Mouse (Mus musculus) testis, adult 2 months (tissue): ENCODE data around the gene Kctd17. TPM values are rescaled to one million over a fixed set of nuclear protein-coding genes. Genes with fewer than 3 reads are reported as not detected.

Experiments used
- H3K27ac ChIP-seq: fragments of 200-500 bp; 2 replicates; pipeline ENCODE4 v1.5.1; 2012; ENCODE audit warnings: low read depth, low read length; ENCODE audit not compliant: control insufficient read depth, insufficient read depth
- H3K27me3 ChIP-seq: fragments of 200-500 bp; 2 replicates; pipeline ENCODE4 v1.6.1; 2012; ENCODE audit warnings: mild to moderate bottlenecking, low read length, moderate library complexity; ENCODE audit not compliant: control insufficient read depth, insufficient read depth
- H3K36me3 ChIP-seq: fragments of 200-500 bp; 2 replicates; pipeline ENCODE4 v1.6.1; 2012; ENCODE audit warnings: mild to moderate bottlenecking, low read length; ENCODE audit not compliant: control insufficient read depth, insufficient read depth
- H3K4me1 ChIP-seq: fragments of 200-500 bp; 2 replicates; pipeline ENCODE4 v1.6.1; 2012; ENCODE audit warnings: low read length; ENCODE audit not compliant: control insufficient read depth, insufficient read depth
- H3K4me3 ChIP-seq: fragments of 200-500 bp; 2 replicates; pipeline ENCODE4 v1.5.1; 2012; ENCODE audit warnings: low read depth, mild to moderate bottlenecking, low read length, moderate library complexity, mixed read lengths; ENCODE audit not compliant: control insufficient read depth
- CTCF ChIP-seq: fragments of 200-500 bp; IDR thresholded peaks from 2 replicates; pipeline ENCODE4 v1.5.1; 2012; ENCODE audit warnings: low read depth, mild to moderate bottlenecking, inconsistent platforms, low read length, moderate library complexity; ENCODE audit not compliant: control insufficient read depth, insufficient read depth, insufficient replicate concordance
- POLR2A ChIP-seq: fragments of 200-500 bp; IDR thresholded peaks from 2 replicates; pipeline ENCODE4 v1.6.1; 2012; ENCODE audit warnings: low read depth, mild to moderate bottlenecking, inconsistent platforms, low read length, moderate library complexity; ENCODE audit not compliant: control insufficient read depth
- polyA plus RNA-seq: library from polyadenylated mRNA; depleted of rRNA; stranded (reverse); fragments of >200 nt; gene quantifications from 2 replicates; pipeline ENCODE4 v1.2.3, GENCODE M21; 2012; rRNA removed

The Kctd17 gene
- 12.2 and 12.3 TPM in 2 replicates for polyA plus RNA-seq

DNA sequence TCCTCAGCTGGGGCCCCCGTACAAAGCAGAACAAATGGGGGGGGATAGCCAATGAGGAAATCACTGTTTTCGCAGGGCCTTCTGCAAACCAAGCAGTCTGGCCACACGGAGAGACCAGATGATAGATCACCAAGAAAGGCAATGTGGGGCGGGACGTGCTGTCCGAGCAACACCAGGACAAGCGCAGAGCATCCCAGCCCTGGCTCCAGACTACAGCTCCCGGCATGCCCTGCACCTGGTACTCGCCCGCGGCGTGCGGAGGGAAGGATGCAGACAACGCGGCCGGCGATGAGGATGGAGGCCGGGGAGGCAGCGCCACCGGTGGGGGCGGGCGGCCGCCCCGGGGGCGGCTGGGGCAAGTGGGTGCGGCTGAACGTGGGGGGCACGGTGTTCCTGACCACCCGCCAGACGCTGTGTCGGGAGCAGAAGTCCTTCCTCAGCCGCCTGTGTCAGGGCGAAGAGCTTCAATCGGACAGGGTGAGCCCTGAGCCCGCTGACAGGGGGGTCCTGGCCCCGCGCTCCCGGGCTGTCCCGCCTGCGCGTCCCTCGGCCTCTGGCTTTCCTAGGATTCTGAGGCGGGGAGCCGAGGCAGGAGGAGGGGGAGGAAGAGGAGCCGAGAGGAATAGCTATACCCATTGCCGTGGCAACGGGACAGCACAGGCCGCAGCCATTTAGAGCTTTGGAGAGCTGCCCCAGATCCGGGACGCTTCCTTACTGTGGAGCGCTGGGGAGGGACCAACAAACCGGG lies at the start of gene Kctd17:
Gene Kctd17 (plus strand): TSS at position 174 of the 748 bp plus-strand sequence.
- TF ChIP-seq CTCF (no peak), POLR2A (no peak)
- no peaks in the 10 kb centered on the region for H3K4me1 ChIP-seq
- no peak within 1 kb of the TSS for H3K27ac ChIP-seq
- no peaks in the 10 kb centered on the region for H3K36me3 ChIP-seq
- H3K4me3 ChIP-seq = peak within 1 kb of the TSS; percentile 37
- H3K27me3 ChIP-seq = no peaks in the 10 kb centered on the region

DNA sequence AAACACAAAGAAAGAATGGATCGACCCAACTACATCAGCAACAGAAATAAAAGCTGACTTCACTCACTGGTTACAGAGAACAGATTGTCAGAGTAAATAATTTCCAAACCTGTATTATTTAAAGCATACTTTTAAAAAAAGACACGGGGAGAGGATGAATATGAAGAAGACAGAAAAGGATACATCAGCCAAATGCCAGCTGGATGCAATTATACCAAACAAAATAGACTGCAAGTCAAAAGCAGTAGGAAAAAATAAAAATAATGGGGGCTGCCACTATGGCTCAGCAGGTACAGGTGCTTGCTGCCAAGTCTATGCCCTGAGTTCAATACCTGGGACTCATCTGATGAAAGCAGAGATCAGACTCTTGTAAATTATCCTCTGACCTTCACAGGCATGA lies 48.2 kb upstream of the Kctd17 start:
- no peak overlapping the region for H3K4me3 ChIP-seq
- H3K36me3 ChIP-seq = no peaks in the 10 kb centered on the region
- peaks cover 9% of the 10 kb centered on the region for H3K4me1 ChIP-seq
- H3K27ac ChIP-seq = no peak overlapping the region
- H3K27me3 ChIP-seq = no peaks in the 10 kb centered on the region
- no peak for TF ChIP-seq POLR2A
- no peak for TF ChIP-seq CTCF

DNA sequence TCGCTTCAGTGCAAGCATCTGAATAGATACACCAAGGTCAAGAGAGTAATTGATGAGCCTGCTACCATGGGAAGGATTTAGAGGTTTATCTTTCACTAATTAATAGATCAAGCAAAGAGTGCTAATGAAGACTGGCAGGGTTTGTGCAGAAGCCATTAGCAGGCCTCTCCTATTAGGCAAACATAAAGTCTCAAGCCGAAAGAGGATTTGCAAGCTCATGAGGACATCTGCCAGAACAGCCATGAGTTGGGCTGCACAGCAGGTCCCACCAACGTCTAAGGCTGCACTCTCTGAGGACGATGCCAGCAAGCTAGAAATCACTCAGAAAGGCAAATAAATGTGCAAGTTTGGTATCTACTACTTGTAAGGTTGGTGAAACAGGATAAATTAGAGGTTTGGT lies 47.6 kb upstream of the Kctd17 start:
- peaks cover 9% of the 10 kb centered on the region for H3K4me1 ChIP-seq
- no peak overlapping the region for H3K4me3 ChIP-seq
- no peak for TF ChIP-seq POLR2A
- TF ChIP-seq CTCF = no peak
- H3K36me3 ChIP-seq = no peaks in the 10 kb centered on the region
- H3K27ac ChIP-seq = no peak overlapping the region
- no peaks in the 10 kb centered on the region for H3K27me3 ChIP-seq

DNA sequence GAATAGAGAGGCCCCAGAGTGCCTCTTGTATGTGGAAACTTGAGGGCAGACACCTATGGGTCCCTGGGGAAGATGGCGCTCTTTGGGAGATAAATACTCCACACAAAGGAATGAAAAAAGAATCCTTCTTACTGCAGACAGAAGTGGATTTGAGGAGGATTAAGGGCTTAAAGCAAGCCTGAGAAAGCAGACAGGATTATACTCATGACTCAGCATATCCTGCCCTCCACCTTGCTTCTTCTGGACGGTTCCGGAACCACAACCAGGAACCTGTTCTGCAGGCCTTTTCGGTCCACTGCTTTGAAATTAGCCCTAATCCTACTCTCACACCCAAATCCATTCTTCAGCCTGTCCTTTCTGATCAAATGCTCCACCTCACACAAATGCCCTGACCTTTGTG lies 46.2 kb upstream of the Kctd17 start:
- Histone ChIP-seq H3K27me3 (no peaks in the 10 kb centered on the region), H3K4me3 (no peak overlapping the region), H3K36me3 (no peaks in the 10 kb centered on the region), H3K4me1 (peaks cover 9% of the 10 kb centered on the region), H3K27ac (no peak overlapping the region)
- TF ChIP-seq POLR2A = no peak
- no peak for TF ChIP-seq CTCF

DNA sequence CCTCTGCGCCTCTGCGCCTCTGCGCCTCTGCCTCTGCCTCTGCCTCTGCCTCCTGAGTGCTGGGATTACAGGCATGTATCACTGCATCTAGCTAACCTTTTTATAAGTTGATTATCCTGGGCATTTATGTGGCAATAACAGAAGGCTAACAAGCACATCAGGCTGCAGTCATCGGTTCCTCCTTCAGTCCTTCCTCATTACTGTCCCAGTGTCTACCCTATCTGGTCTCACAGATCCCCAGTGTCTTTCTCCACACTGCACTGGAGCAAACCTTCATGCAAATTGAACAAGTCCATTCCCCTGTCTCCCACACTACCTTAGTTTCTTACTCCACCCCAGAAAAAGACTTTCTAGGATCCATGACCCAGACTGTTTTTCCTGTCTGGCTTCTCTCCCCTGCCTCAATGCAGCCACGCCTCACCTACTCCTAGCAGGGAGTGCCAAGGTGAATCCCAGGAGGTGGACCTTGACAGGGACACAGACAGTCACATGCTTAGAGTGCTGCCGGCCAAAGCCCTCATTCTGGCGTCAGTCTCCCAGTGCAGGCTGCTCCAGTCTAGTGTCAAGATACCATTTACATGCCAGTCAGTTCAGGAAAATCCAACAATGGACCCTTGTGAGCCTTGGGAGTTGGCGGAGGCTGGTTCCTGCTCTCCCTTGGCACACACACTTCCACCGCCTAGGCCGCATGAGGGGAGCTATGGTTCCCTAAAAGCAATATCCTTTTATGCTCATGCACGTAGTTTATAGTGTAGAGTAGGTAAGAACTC lies 44.7 kb upstream of the Kctd17 start:
- Histone ChIP-seq H3K27me3 (no peaks in the 10 kb centered on the region), H3K4me3 (no peak overlapping the region; the same call in 1 of the 2 replicates), H3K4me1 (peaks cover under 1% of the 10 kb centered on the region), H3K27ac (no peak overlapping the region), H3K36me3 (no peaks in the 10 kb centered on the region)
- TF ChIP-seq POLR2A (no peak), CTCF (no peak)

DNA sequence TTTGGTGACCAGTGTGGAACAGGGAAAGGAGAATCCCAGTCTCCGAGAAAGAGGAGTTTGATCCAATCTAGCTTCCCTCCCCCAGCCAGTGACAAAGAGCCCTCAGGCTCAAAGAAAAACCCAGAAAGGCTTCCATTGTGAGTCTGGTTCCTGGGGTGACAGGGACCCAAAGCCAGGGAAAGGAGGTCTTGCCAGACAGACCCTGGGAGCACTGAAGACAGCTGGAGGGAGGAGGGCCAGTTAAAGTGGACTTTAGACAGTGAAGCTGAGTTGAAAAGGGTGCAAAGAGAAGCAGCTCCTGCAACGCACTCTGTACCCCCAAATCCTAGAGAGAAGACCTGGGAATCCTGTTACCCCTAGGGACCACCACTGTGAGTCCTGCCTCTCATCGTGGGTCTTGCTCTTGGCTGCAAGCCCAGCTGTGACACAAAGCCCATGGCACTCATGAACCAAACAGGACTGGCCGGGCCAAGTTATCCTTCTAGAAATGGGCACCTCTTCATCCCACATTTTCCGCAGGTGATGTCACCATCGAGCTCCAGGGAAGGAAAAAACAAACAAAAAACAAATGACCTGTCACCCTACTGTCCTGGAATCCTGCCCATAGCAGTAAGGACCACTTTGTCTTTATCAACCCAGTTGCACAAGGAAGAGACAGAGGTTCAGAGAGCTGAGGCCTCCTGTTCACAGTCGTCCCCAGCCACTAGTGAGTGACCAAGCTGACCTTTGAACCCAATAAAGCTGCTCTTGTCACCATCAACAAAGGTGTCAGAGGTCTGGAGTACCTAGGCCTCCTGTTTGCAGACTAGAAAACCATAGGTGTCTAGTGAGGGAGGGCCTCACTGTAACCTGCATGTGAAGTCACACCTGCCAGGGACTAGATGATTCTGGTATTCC lies 43.9 kb upstream of the Kctd17 start:
- Histone ChIP-seq H3K27ac (no peak overlapping the region), H3K27me3 (no peaks in the 10 kb centered on the region)

More for the DNA sequence above, 43.9 kb upstream of the Kctd17 start:
- Histone ChIP-seq H3K36me3 (no peaks in the 10 kb centered on the region), H3K4me1 (no peaks in the 10 kb centered on the region), H3K4me3 (peak overlapping the region; percentile 89)
- TF ChIP-seq POLR2A = no peak
- TF ChIP-seq CTCF = no peak
